Mouse (Mus musculus) MEL (cell line): ENCODE measurements around the gene Adarb1.

Source experiments
- CTCF ChIP-seq, 3 experiments: IDR thresholded peaks in 2 of 3; conservative IDR thresholded peaks in 1 of 3; 2 replicates each; pipeline ENCODE4 v1.5.1; 2011 to 2012; ENCODE audit warnings: low read length in 3 of 3, low read depth in 2 of 3, mild to moderate bottlenecking in 2 of 3, improper control_type of control experiment in 1 of 3, inconsistent platforms in 1 of 3, mixed read lengths in 1 of 3, moderate library complexity in 1 of 3; ENCODE audit not compliant: control insufficient read depth in 1 of 3, insufficient read depth in 1 of 3, poor library complexity in 1 of 3, severe bottlenecking in 1 of 3
- MAZ ChIP-seq: IDR thresholded peaks from 2 replicates; pipeline ENCODE4 v1.6.1; 2012; ENCODE audit warnings: low read depth, mild to moderate bottlenecking, inconsistent platforms, low read length, improper control_type of control experiment
- POLR2A ChIP-seq, 2 experiments: IDR thresholded peaks; 2 replicates each; pipeline ENCODE4 v1.6.1; 2011 to 2012; ENCODE audit warnings: low read length in 2 of 2, mild to moderate bottlenecking in 2 of 2, control low read depth in 1 of 2, improper control_type of control experiment in 1 of 2, low read depth in 1 of 2, moderate library complexity in 1 of 2; ENCODE audit not compliant: control insufficient read depth in 1 of 2, insufficient read depth in 1 of 2, poor library complexity in 1 of 2
- TAL1 ChIP-seq: IDR thresholded peaks from 2 replicates; pipeline ENCODE4 v1.6.1; 2012; ENCODE audit warnings: mild to moderate bottlenecking, inconsistent platforms, low read length, moderate library complexity, mixed read lengths
- TCF12 ChIP-seq: IDR thresholded peaks from 2 replicates; pipeline ENCODE4 v1.6.1; 2014; ENCODE audit warnings: low read depth, mild to moderate bottlenecking, inconsistent platforms, low read length, improper control_type of control experiment, moderate library complexity
- USF1 ChIP-seq: IDR thresholded peaks from 2 replicates; pipeline ENCODE4 v1.6.1; 2014; ENCODE audit warnings: low read depth, mild to moderate bottlenecking, inconsistent platforms, low read length, improper control_type of control experiment, moderate library complexity

- TF ChIP-seq MAZ = no peak
- no peak for TF ChIP-seq CTCF (IDR thresholded peaks at IDR 0.05 in 2 of 3, conservative IDR thresholded peaks at IDR 0.05 in 1 of 3; ENCODE audit: control insufficient read depth in 1 of 3, insufficient read depth in 1 of 3, low read depth in 2 of 3, low read length in 3 of 3, poor library complexity in 1 of 3, severe bottlenecking in 1 of 3)
- no peak for TF ChIP-seq TCF12
- no peak for TF ChIP-seq POLR2A (IDR thresholded peaks at IDR 0.05; ENCODE audit: control insufficient read depth in 1 of 2, insufficient read depth in 1 of 2, low read depth in 1 of 2, low read length in 2 of 2, poor library complexity in 1 of 2)
- no peak for TF ChIP-seq USF1
- TF ChIP-seq TAL1 = no peak
Observed at GRCm38 (mm10) chr10:77374948-77375347, 43.1 kb downstream of the Adarb1 start.
